Mouse (Mus musculus) liver, embryonic 15.5 days (tissue): ENCODE measurements around the gene Fxr1. TPM values are rescaled to one million over a fixed set of nuclear protein-coding genes. Genes with fewer than 3 reads are reported as not detected.

ENCODE experiments used
- ATAC-seq: fragments of 200-750 bp; cut with Nextera tagmentation; 2 replicates; pipeline ENCODE4 v1.8.0; 2017; ENCODE audit warnings: moderate number of reproducible peaks, mild to moderate bottlenecking, moderate library complexity; ENCODE audit not compliant: insufficient read depth
- H3K27ac ChIP-seq: fragments of 300-500 bp; sonication (generic); replicated peaks from 2 replicates; pipeline ENCODE4 v1.5.1; 2015; ENCODE audit warnings: mild to moderate bottlenecking, inconsistent platforms
- H3K27me3 ChIP-seq: fragments of 300-500 bp; sonication (generic); 2 replicates; pipeline ENCODE4 v1.6.1; 2015; ENCODE audit warnings: mild to moderate bottlenecking, inconsistent platforms
- H3K36me3 ChIP-seq: fragments of 300-500 bp; sonication (generic); replicated peaks from 2 replicates; pipeline ENCODE4 v1.6.1; 2015; ENCODE audit warnings: moderate library complexity, mild to moderate bottlenecking, inconsistent platforms
- H3K4me1 ChIP-seq: fragments of 300-500 bp; sonication (generic); replicated peaks from 2 replicates; pipeline ENCODE4 v1.6.1; 2015; ENCODE audit warnings: inconsistent platforms
- H3K4me2 ChIP-seq: fragments of 300-500 bp; sonication (generic); 2 replicates; pipeline ENCODE4 v1.6.1; 2015; ENCODE audit warnings: moderate library complexity, mild to moderate bottlenecking, inconsistent platforms
- H3K4me3 ChIP-seq: fragments of 300-500 bp; sonication (generic); replicated peaks from 2 replicates; pipeline ENCODE4 v1.5.1; 2015; ENCODE audit warnings: mild to moderate bottlenecking, inconsistent platforms
- H3K9ac ChIP-seq: fragments of 300-500 bp; sonication (generic); 2 replicates; pipeline ENCODE4 v1.6.1; 2015; ENCODE audit warnings: moderate library complexity, mild to moderate bottlenecking, inconsistent platforms
- H3K9me3 ChIP-seq: fragments of 300-500 bp; sonication (generic); replicated peaks from 2 replicates; pipeline ENCODE4 v1.6.1; 2016; ENCODE audit warnings: inconsistent platforms
- WGBS: fragments of 180-500 bp; shearing (Covaris S2); methylation state at CpG from one replicate; pipeline ENCODE4 v1.1.7; 2015; ENCODE audit warnings: mixed read lengths; ENCODE audit not compliant: insufficient replicate concordance; 5-methylcytosine and 5-hydroxymethylcytosine counted together
- polyA plus RNA-seq: library from polyadenylated mRNA; unstranded; fragments of >200 nt; fragmentation: Nextera tagmentation; extraction: Ambion mirVana; gene quantifications from 2 replicates; pipeline ENCODE4 v1.2.1, GENCODE M21; 2015

Fxr1 gene
- polyA plus RNA-seq, 1 experiment from 2014 or later: 22.4 TPM

- H3K27me3 ChIP-seq: no peaks in the 10 kb centered on the region
- no peak overlapping the region for H3K4me2 ChIP-seq
- H3K4me3 ChIP-seq: no peak overlapping the region
- no peak overlapping the region for H3K9ac ChIP-seq
- no peak for ATAC-seq
- H3K4me1 ChIP-seq: no peaks in the 10 kb centered on the region
- H3K9me3 ChIP-seq: no peaks in the 10 kb centered on the region
- no peaks in the 10 kb centered on the region for H3K36me3 ChIP-seq
- H3K27ac ChIP-seq: no peak overlapping the region
- 56% methylated on average over 3 of the region's 3 CpGs for WGBS
Observed at GRCm38 (mm10) chr3:34006824-34007223, 12.9 kb upstream of the Fxr1 start.

- Histone ChIP-seq H3K4me1 (no peaks in the 10 kb centered on the region), H3K27me3 (no peaks in the 10 kb centered on the region), H3K9me3 (no peaks in the 10 kb centered on the region), H3K9ac (no peak overlapping the region), H3K4me3 (no peak overlapping the region), H3K27ac (no peak overlapping the region), H3K4me2 (no peak overlapping the region), H3K36me3 (no peaks in the 10 kb centered on the region)
- no peak for ATAC-seq
- 65% methylated on average over 4 of the region's 4 CpGs for WGBS
Observed at GRCm38 (mm10) chr3:34007611-34008010, 12.1 kb upstream of the Fxr1 start.

- 71% methylated on average over 6 of the region's 6 CpGs for WGBS
- H3K4me3 ChIP-seq: no peak overlapping the region
Observed at GRCm38 (mm10) chr3:34008191-34008590, 11.6 kb upstream of the Fxr1 start.

GRCm38 (mm10) chr3:34020382-34021258 lies 877 bp downstream of the Fxr1 start:
- Histone ChIP-seq H3K9me3 (no peaks in the 10 kb centered on the region), H3K27me3 (no peaks in the 10 kb centered on the region), H3K4me3 (peak overlapping the region; percentile 97), H3K9ac (peak overlapping the region; percentile 99), H3K36me3 (no peaks in the 10 kb centered on the region), H3K4me1 (peaks cover 31% of the 10 kb centered on the region), H3K27ac (peak overlapping the region; percentile 89), H3K4me2 (peak overlapping the region; percentile 96)
- under 1% methylated on average over 69 of the region's 70 CpGs for WGBS
- ATAC-seq: no peak

More at GRCm38 (mm10) chr3:34008191-34008590, 11.6 kb upstream of the Fxr1 start:
- Histone ChIP-seq H3K4me2 (no peak overlapping the region), H3K36me3 (no peaks in the 10 kb centered on the region), H3K9ac (no peak overlapping the region), H3K9me3 (no peaks in the 10 kb centered on the region), H3K4me1 (no peaks in the 10 kb centered on the region), H3K27me3 (no peaks in the 10 kb centered on the region), H3K27ac (no peak overlapping the region)
- ATAC-seq: no peak

- H3K4me2 ChIP-seq: peak overlapping the region; percentile 96
- 0 out of 2 replicates have a peak overlapping the region, but pooled peaks have one; percentile 89 for H3K27ac ChIP-seq
- peak overlapping the region; percentile 97 for H3K4me3 ChIP-seq
- no peaks in the 10 kb centered on the region for H3K36me3 ChIP-seq
- peak overlapping the region; percentile 99 for H3K9ac ChIP-seq
- H3K9me3 ChIP-seq: no peaks in the 10 kb centered on the region
- H3K4me1 ChIP-seq: peaks cover 31% of the 10 kb centered on the region
- ATAC-seq: no peak
- WGBS: 26% methylated on average over 4 of the region's 4 CpGs
- H3K27me3 ChIP-seq: no peaks in the 10 kb centered on the region
Observed at GRCm38 (mm10) chr3:34021259-34021828, 1.6 kb downstream of the Fxr1 start.

- Histone ChIP-seq H3K9me3 (no peaks in the 10 kb centered on the region), H3K27me3 (no peaks in the 10 kb centered on the region), H3K36me3 (0 out of 2 replicates have a peak, but pooled peaks cover 2% of the 10 kb centered on the region), H3K4me2 (no peak overlapping the region), H3K9ac (no peak overlapping the region), H3K27ac (no peak overlapping the region), H3K4me1 (peaks cover 28% of the 10 kb centered on the region), H3K4me3 (no peak overlapping the region)
- ATAC-seq: no peak
Observed at GRCm38 (mm10) chr3:34028935-34029334, 9.2 kb downstream of the Fxr1 start.

- 0 out of 2 replicates have a peak, but pooled peaks cover 2% of the 10 kb centered on the region for H3K36me3 ChIP-seq
- H3K27me3 ChIP-seq: no peaks in the 10 kb centered on the region
- H3K9ac ChIP-seq: no peak overlapping the region
- 34% methylated on average over 3 of the region's 3 CpGs for WGBS
- no peaks in the 10 kb centered on the region for H3K9me3 ChIP-seq
- no peak overlapping the region for H3K4me2 ChIP-seq
- H3K4me3 ChIP-seq: no peak overlapping the region
- H3K4me1 ChIP-seq: peaks cover 31% of the 10 kb centered on the region
- no peak for ATAC-seq
- no peak overlapping the region for H3K27ac ChIP-seq
Observed at GRCm38 (mm10) chr3:34030601-34031000, 10.9 kb downstream of the Fxr1 start.

- Histone ChIP-seq H3K27me3 (no peaks in the 10 kb centered on the region), H3K4me1 (peaks cover 31% of the 10 kb centered on the region), H3K27ac (no peak overlapping the region), H3K36me3 (peaks cover 2% of the 10 kb centered on the region; the same call in 1 of the 2 replicates), H3K4me2 (0 out of 2 replicates have a peak overlapping the region, but pooled peaks have one; percentile 9), H3K9ac (no peak overlapping the region), H3K9me3 (no peaks in the 10 kb centered on the region), H3K4me3 (no peak overlapping the region)
- no peak for ATAC-seq
- WGBS: 57% methylated on average over 3 of the region's 3 CpGs
Observed at GRCm38 (mm10) chr3:34033720-34034364, 14.1 kb downstream of the Fxr1 start.

- no peaks in the 10 kb centered on the region for H3K27me3 ChIP-seq
- H3K36me3 ChIP-seq: peaks cover 2% of the 10 kb centered on the region
- no peak overlapping the region for H3K4me3 ChIP-seq
- no peak overlapping the region for H3K27ac ChIP-seq
- H3K9me3 ChIP-seq: no peaks in the 10 kb centered on the region
- H3K9ac ChIP-seq: no peak overlapping the region
- no peak overlapping the region for H3K4me2 ChIP-seq
- H3K4me1 ChIP-seq: peaks cover 26% of the 10 kb centered on the region
- no peak for ATAC-seq
- 60% methylated on average over 1 of the region's 1 CpGs for WGBS
Observed at GRCm38 (mm10) chr3:34034803-34035202, 15.1 kb downstream of the Fxr1 start.

- Histone ChIP-seq H3K4me2 (no peak overlapping the region), H3K27me3 (no peaks in the 10 kb centered on the region), H3K36me3 (peaks cover 9% of the 10 kb centered on the region), H3K9ac (no peak overlapping the region), H3K9me3 (no peaks in the 10 kb centered on the region), H3K4me3 (no peak overlapping the region), H3K27ac (no peak overlapping the region), H3K4me1 (peaks cover 21% of the 10 kb centered on the region)
- 78% methylated on average over 3 of the region's 3 CpGs for WGBS
- no peak for ATAC-seq
Observed at GRCm38 (mm10) chr3:34035706-34036105, 16.0 kb downstream of the Fxr1 start.

GRCm38 (mm10) chr3:34041990-34042389 lies 22.2 kb downstream of the Fxr1 start:
- Histone ChIP-seq H3K27ac (no peak overlapping the region), H3K4me1 (no peaks in the 10 kb centered on the region), H3K27me3 (no peaks in the 10 kb centered on the region), H3K4me3 (no peak overlapping the region), H3K9me3 (no peaks in the 10 kb centered on the region), H3K9ac (no peak overlapping the region), H3K36me3 (peaks cover 34% of the 10 kb centered on the region), H3K4me2 (no peak overlapping the region)
- WGBS: 83% methylated on average over 4 of the region's 4 CpGs
- no peak for ATAC-seq
